Mouse (Mus musculus) adrenal gland, postnatal 10 days (tissue): ENCODE results near the gene Ttll11. TPM values are rescaled to one million over a fixed set of nuclear protein-coding genes. Genes with fewer than 3 reads are reported as not detected.

Experiments used
- DNase-seq: peaks from one replicate; pipeline ENCODE4 v3.0.0; 2021; ENCODE audit warnings: mixed read lengths
- total RNA-seq, 2 experiments: library from RNA; stranded (reverse); gene quantifications; 2 replicates each; pipeline ENCODE4 v1.2.3; 2021

Ttll11 gene
- total RNA-seq, 2 experiments from 2014 or later = 0.84 to 2.2 TPM

GRCm38 (mm10) chr2:35899712-35900111 lies 80.0 kb downstream of the Ttll11 start:
- no peak for DNase-seq

DNA sequence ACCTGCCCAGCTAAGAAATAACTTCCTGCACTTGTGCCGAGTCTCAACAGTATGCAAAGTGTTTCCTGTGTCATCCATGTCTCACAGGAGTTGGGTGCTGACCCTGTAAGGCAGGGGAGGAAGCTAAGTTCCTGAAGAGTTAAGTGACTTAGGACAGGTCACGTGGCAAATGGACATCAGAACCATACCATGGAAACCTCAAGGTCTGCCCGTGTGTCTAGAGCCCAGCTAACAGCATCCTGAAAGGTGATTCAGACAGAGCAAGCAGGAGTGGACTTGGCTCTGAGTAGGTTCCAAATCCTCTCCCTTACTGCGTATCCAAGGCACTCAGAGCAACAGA lies 80.6 kb downstream of the Ttll11 start:
- DNase-seq = no peak

- peak; percentile 53 for DNase-seq
These were observed 81.1 kb downstream of the Ttll11 start for GRCm38 (mm10) chr2:35898425-35899134.

DNA sequence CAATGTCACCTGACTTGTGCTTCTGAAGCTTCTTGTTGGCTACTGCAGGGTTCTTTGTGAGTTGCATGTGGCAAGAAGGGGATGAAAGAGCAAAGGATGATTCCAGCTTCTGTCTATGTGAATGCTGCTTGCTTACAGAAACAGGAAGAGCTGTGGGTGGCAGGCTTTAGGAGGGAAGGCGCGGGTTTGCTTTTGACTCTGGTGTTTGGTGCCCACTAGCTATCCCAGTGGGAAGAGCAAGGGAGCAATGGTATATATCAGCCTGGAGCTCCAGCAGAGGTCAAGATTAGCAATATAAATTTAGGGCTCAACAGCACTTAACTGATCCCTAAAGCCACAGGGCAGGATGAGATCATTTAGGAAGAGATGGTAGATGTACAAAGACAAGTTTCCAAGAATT lies 82.6 kb downstream of the Ttll11 start:
- DNase-seq = no peak

DNA sequence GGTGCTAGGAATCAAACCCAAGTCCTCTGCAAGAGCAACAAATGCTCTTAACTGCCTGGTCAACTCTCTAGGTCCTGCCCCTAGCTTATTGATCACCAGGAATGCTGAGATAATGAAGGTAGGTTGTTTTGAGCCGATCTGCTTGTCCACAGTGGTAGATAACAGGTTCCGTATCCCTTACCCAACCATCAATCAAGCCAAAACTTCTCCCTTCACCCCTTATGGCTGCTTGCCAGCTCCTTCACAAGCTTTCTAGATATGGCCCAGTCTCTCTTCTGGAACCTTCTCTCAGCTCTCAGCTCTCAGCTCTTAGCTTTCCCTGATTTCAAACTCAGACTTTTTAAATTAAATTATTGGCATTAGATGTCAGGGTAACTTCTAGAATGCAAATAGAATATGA lies 85.2 kb downstream of the Ttll11 start:
- DNase-seq = no peak

GRCm38 (mm10) chr2:35890635-35891034 lies 89.1 kb downstream of the Ttll11 start:
- DNase-seq = no peak

- DNase-seq = no peak
These were observed 89.9 kb downstream of the Ttll11 start for GRCm38 (mm10) chr2:35889776-35890175.

- no peak for DNase-seq
These were observed 95.4 kb downstream of the Ttll11 start for GRCm38 (mm10) chr2:35884296-35884695.

DNA sequence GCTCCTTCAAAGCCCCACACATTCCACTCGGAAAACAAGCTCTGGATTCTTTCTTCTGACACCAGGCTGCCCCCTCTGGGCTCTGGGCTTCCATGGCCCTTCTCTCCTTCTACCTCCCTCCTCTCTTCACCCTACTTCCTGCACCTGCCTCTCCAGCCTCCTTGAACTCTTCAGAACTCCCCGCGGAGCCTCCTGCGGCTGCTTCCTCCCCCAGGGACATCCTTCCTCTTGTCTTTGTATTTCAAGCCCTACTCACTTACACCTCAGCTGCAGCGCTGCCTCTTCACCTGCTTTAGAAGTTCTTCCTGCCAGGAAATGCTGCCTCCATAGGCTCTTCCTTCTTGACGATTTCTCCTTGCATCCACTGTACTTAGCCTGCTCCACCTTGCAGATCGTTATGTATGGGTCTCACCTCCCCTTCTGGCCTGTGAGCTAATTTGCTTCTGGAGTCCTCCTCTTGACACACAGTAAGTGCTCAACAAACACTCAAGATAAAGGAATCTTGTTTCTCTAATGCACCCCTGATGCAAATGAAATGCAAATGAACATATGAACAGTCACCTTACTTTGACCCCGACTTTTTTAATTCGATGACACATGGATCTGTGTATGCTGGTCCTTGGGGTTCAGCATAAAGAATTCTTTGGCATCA lies 97.3 kb downstream of the Ttll11 start:
- no peak for DNase-seq

GRCm38 (mm10) chr2:35881896-35882295 lies 97.8 kb downstream of the Ttll11 start:
- DNase-seq = no peak

GRCm38 (mm10) chr2:35880362-35880761 lies 99.4 kb downstream of the Ttll11 start:
- no peak for DNase-seq

GRCm38 (mm10) chr2:35879887-35880286 lies 99.8 kb downstream of the Ttll11 start:
- DNase-seq = no peak

- DNase-seq = no peak
These were observed 101.2 kb downstream of the Ttll11 start for GRCm38 (mm10) chr2:35878506-35878905.

DNA sequence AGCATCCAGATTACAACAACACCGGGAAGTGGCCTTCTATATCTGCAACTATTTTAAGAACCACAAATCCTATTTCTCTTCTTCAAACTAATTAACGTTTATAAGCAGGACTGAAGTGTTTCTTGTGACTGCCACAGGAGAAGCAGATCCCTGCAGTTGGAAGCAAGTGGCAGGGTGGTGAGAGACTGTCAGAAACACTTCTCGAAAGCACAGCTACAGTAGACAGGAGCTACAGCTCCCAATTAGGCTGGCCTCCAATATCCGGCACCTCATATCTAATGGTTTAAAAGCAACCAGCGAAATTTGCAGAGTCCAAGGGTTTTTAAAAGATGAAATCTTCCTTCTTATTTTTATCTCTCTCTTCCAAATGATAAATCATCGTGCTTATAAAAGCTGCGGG lies 104.1 kb downstream of the Ttll11 start:
- DNase-seq = no peak

- no peak for DNase-seq
These were observed 105.3 kb downstream of the Ttll11 start for GRCm38 (mm10) chr2:35874421-35874820.

GRCm38 (mm10) chr2:35869165-35869564 lies 110.5 kb downstream of the Ttll11 start:
- no peak for DNase-seq

- no peak for DNase-seq
These were observed 116.4 kb downstream of the Ttll11 start for GRCm38 (mm10) chr2:35863284-35863683.

GRCm38 (mm10) chr2:35861185-35861584 lies 118.5 kb downstream of the Ttll11 start:
- DNase-seq = peak; percentile 61

DNA sequence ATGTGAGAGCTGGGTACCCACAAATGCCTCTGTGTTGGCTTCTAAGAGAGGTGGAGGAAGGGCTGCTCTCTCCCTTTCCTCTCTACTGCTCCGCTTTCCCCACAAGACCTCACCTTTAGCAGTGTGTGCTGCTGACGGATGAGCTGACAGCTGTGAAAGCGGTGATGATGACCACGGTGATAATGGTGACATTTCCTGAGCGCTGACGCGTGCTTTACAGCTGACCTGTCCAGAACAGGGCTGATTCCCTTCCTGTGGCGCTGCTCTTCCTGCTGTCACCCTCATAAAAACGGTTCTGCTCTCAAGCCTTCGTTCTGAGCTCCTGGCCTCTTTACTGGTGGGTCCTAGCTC lies 119.3 kb downstream of the Ttll11 start:
- DNase-seq = no peak

GRCm38 (mm10) chr2:35859708-35860393 lies 119.9 kb downstream of the Ttll11 start:
- DNase-seq = no peak

DNA sequence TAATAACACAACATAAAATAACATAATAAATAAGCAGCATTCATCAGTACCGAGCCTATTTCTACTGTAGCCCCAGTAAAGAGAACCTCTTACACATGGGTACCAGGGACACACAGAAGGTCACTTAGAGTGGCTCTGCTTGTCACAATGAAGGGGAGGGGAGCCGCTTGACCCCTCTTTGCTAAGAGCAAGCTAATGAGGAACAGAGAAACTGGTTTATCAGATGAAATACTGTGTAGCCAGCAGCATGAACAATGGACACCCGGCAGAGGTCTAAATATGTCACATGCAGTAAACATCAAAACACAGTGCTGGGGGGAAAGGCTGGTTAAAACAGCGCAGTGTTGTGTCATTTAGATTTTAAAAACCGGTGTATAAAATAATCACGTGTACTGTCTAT lies 121.4 kb downstream of the Ttll11 start:
- DNase-seq = no peak

DNA sequence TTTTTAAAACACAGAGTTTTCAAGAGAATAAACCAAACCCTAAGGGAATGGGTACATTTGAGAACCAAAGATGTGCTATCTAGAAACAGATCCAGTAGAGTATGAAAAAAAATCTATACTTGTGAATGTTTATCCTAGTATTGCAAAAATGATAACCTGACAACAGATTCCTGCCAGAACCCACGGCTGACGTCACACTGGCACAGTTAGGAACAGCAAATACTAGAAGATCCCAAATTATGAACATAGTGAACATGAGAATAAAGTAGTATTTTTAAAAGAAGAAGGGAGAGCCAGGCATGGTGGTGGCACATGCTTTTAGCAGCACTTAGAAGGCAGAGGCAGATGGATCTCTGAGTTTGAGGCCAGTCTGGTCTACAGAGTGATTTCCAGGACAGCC lies 122.8 kb downstream of the Ttll11 start:
- no peak for DNase-seq

- DNase-seq = no peak
These were observed 124.8 kb downstream of the Ttll11 start for GRCm38 (mm10) chr2:35854877-35855276.

DNA sequence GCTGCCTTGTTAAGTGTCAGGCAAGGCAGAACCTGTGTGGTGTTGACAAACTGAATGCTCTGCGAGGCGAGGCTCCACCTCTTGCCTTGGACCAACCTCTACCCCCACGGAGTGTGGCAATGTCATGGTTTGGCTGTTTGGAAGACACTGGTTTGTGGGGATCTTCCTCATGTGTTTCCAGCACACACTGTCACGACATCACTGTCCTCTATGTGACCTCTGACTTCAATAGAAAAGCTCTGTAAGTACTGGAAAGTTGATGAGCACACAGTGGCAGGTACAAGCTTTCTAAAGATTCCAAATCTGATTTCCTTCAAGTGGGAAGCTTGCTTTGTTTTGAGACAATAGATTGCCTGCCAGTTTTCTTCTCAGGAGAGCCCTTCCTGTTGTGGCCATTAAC lies 126.7 kb downstream of the Ttll11 start:
- DNase-seq = no peak
